In genomic region chr4:106703956-106704355, GRCm38 (mm10) we compare ENCODE assay signal across 14 mouse cellular contexts. TPM values are rescaled to one million over a fixed set of nuclear protein-coding genes. Genes with fewer than 3 reads are reported as not detected.
A peak's percentile ranks its signal among the peaks of the same experiment; 100 is the strongest.
DNase-seq lines count a peak whose midpoint lies in the region; ATAC-seq lines count a peak whose summit lies in the region.
"Had no signal": no experiment of that assay in that cellular context is flagged by ENCODE, and none has a peak within 500 bp of the region (broad histone marks: within the 10 kb centered on the region; RNA-seq: fewer than 3 reads in every experiment).

No protein-coding gene starts in this region.

- no peak overlapping the region for H3K9ac ChIP-seq in hindbrain, embryonic 14.5 days
- H3K9ac ChIP-seq in hindbrain, embryonic 11.5 days (ENCODE audit: low read depth, low read length) = no peak overlapping the region
- H3K9ac ChIP-seq in neural tube, embryonic 12.5 days = no peak overlapping the region
- H3K9ac ChIP-seq in midbrain, embryonic 13.5 days (replicated peaks) = no peak overlapping the region
- H3K9ac ChIP-seq: heart, embryonic 15.5 days; limb, embryonic 15.5 days had no signal

- no peaks in the 10 kb centered on the region for H3K9me3 ChIP-seq in hindbrain, embryonic 14.5 days (ENCODE audit: control insufficient read depth, low read length)
- H3K9me3 ChIP-seq in hindbrain, embryonic 11.5 days (ENCODE audit: control insufficient read depth, low read length) = no peaks in the 10 kb centered on the region
- H3K9me3 ChIP-seq in neural tube, embryonic 12.5 days = no peaks in the 10 kb centered on the region
- H3K9me3 ChIP-seq in midbrain, embryonic 13.5 days = no peaks in the 10 kb centered on the region
- H3K9me3 ChIP-seq: heart, embryonic 15.5 days; limb, embryonic 15.5 days had no signal

- DNase-seq in hindbrain, embryonic 14.5 days (ENCODE audit: low spot score) = no peak
- no peak for DNase-seq in hindbrain, embryonic 11.5 days (ENCODE audit: low spot score)
- DNase-seq in neural tube, embryonic 10.5 days (ENCODE audit: extremely low spot score, low spot score) = no peak
- no peak for DNase-seq in adrenal gland, postnatal 14 days
- no peak for DNase-seq in frontal cortex, postnatal 10 days (ENCODE audit: low spot score in 2 of 2)
- DNase-seq: lung, adult 18-20 months; thymus, adult 18-20 months had no signal

- H3K27ac ChIP-seq in hindbrain, embryonic 14.5 days = peak overlapping the region; percentile 71
- H3K27ac ChIP-seq in hindbrain, embryonic 11.5 days (ENCODE audit: low read depth, low read length) = no peak overlapping the region
- peak overlapping the region; percentile 15 for H3K27ac ChIP-seq in neural tube, embryonic 12.5 days
- 0 out of 2 replicates have a peak overlapping the region, but pooled peaks have one; percentile 74 for H3K27ac ChIP-seq in midbrain, embryonic 13.5 days
- H3K27ac ChIP-seq: heart, embryonic 15.5 days; limb, embryonic 15.5 days; macrophage had no signal

- peaks cover 27% of the 10 kb centered on the region for H3K4me1 ChIP-seq in hindbrain, embryonic 14.5 days (replicated peaks; ENCODE audit: control insufficient read depth, insufficient read depth, low read length)
- no peaks in the 10 kb centered on the region for H3K4me1 ChIP-seq in hindbrain, embryonic 11.5 days (replicated peaks; ENCODE audit: control insufficient read depth, insufficient read depth, low read length)
- peaks cover 15% of the 10 kb centered on the region; the same call in 1 of the 2 replicates for H3K4me1 ChIP-seq in neural tube, embryonic 12.5 days
- H3K4me1 ChIP-seq in midbrain, embryonic 13.5 days (replicated peaks) = peaks cover 37% of the 10 kb centered on the region
- H3K4me1 ChIP-seq: heart, embryonic 15.5 days had no signal

- no peak for ATAC-seq in hindbrain, embryonic 14.5 days (ENCODE audit: low FRiP score)
- ATAC-seq in hindbrain, embryonic 11.5 days (ENCODE audit: low FRiP score) = no peak
- ATAC-seq in neural tube, embryonic 12.5 days (ENCODE audit: low FRiP score, low read depth) = no peak
- no peak for ATAC-seq in midbrain, embryonic 13.5 days

- no peak overlapping the region for H3K4me3 ChIP-seq in hindbrain, embryonic 14.5 days (replicated peaks; ENCODE audit: low read length)
- H3K4me3 ChIP-seq in hindbrain, embryonic 11.5 days (ENCODE audit: low read depth, low read length) = no peak overlapping the region
- H3K4me3 ChIP-seq in neural tube, embryonic 12.5 days = no peak overlapping the region
- H3K4me3 ChIP-seq in midbrain, embryonic 13.5 days (replicated peaks) = no peak overlapping the region
- H3K4me3 ChIP-seq: heart, embryonic 15.5 days; limb, embryonic 15.5 days had no signal

- no peaks in the 10 kb centered on the region for H3K36me3 ChIP-seq in hindbrain, embryonic 14.5 days (replicated peaks; ENCODE audit: control insufficient read depth, insufficient read depth)
- H3K36me3 ChIP-seq in hindbrain, embryonic 11.5 days (ENCODE audit: control insufficient read depth, insufficient read depth, low read length) = no peaks in the 10 kb centered on the region
- no peaks in the 10 kb centered on the region for H3K36me3 ChIP-seq in neural tube, embryonic 12.5 days
- no peaks in the 10 kb centered on the region for H3K36me3 ChIP-seq in midbrain, embryonic 13.5 days
- H3K36me3 ChIP-seq: heart, embryonic 15.5 days; limb, embryonic 15.5 days had no signal

- WGBS in hindbrain, embryonic 14.5 days = 76% methylated on average over 10 of the region's 10 CpGs
- 80% methylated on average over 10 of the region's 10 CpGs for WGBS in hindbrain, embryonic 11.5 days
- 82% methylated on average over 10 of the region's 10 CpGs for WGBS in neural tube, embryonic 12.5 days
- WGBS in midbrain, embryonic 13.5 days = 80% methylated on average over 10 of the region's 10 CpGs

- no peaks in the 10 kb centered on the region for H3K27me3 ChIP-seq in hindbrain, embryonic 14.5 days (ENCODE audit: control insufficient read depth, insufficient read depth, low read length)
- no peaks in the 10 kb centered on the region for H3K27me3 ChIP-seq in hindbrain, embryonic 11.5 days (ENCODE audit: control insufficient read depth, insufficient read depth, low read length)
- H3K27me3 ChIP-seq in neural tube, embryonic 12.5 days (replicated peaks) = no peaks in the 10 kb centered on the region
- H3K27me3 ChIP-seq in midbrain, embryonic 13.5 days = peaks cover 8% of the 10 kb centered on the region

- no peak overlapping the region for H3K4me2 ChIP-seq in hindbrain, embryonic 14.5 days (replicated peaks)
- H3K4me2 ChIP-seq in hindbrain, embryonic 11.5 days (replicated peaks; ENCODE audit: low read depth, low read length) = no peak overlapping the region
- no peak overlapping the region for H3K4me2 ChIP-seq in neural tube, embryonic 12.5 days (replicated peaks)
- no peak overlapping the region for H3K4me2 ChIP-seq in midbrain, embryonic 13.5 days (replicated peaks)
- H3K4me2 ChIP-seq: heart, embryonic 15.5 days; limb, embryonic 15.5 days had no signal

RNA-seq across cellular contexts. Expression of gene Ttc4, which starts 25.2 kb away (rescaled TPM):
- 109 and 131 TPM in 2 replicates for polyA plus RNA-seq in hindbrain, embryonic 14.5 days (2014; fragmentation: Nextera tagmentation; extraction: Ambion mirVana)
- polyA plus RNA-seq in hindbrain, embryonic 11.5 days (2014; fragmentation: Nextera tagmentation; extraction: Ambion mirVana) = 78.5 and 95.4 TPM in 2 replicates
- polyA plus RNA-seq in neural tube, embryonic 12.5 days (2016; fragmentation: Nextera tagmentation; extraction: Ambion mirVana) = 98.2 and 106 TPM in 2 replicates
- 118 and 119 TPM in 2 replicates for polyA plus RNA-seq in midbrain, embryonic 13.5 days (2015; fragmentation: Nextera tagmentation; extraction: Ambion mirVana)
- total RNA-seq in adrenal gland, postnatal 14 days (2021) = 26.0 and 30.3 TPM in 2 replicates

RNA-seq across cellular contexts. Expression of gene Mroh7, which starts 26.8 kb away (rescaled TPM):
- polyA plus RNA-seq in hindbrain, embryonic 14.5 days (2014; fragmentation: Nextera tagmentation; extraction: Ambion mirVana) = 0.83 and 1.1 TPM in 2 replicates
- 0.25 TPM in 1 of 2 replicates, not detected in the other for polyA plus RNA-seq in hindbrain, embryonic 11.5 days (2014; fragmentation: Nextera tagmentation; extraction: Ambion mirVana)
- polyA plus RNA-seq in neural tube, embryonic 12.5 days (2016; fragmentation: Nextera tagmentation; extraction: Ambion mirVana) = 0.27 and 0.34 TPM in 2 replicates
- 0.17 and 0.22 TPM in 2 replicates for polyA plus RNA-seq in midbrain, embryonic 13.5 days (2015; fragmentation: Nextera tagmentation; extraction: Ambion mirVana)
- total RNA-seq in adrenal gland, postnatal 14 days (2021) = 0.41 and 2.9 TPM in 2 replicates
- total RNA-seq: granulocyte monocyte progenitor cell, adult 5-6 weeks had no signal
- polyA plus RNA-seq: macrophage had no signal

RNA-seq across cellular contexts. Expression of gene Fam151a, which starts 29.7 kb away (rescaled TPM):
- polyA plus RNA-seq in hindbrain, embryonic 14.5 days (2014; fragmentation: Nextera tagmentation; extraction: Ambion mirVana) = not detected in 2 replicates
- polyA plus RNA-seq in hindbrain, embryonic 11.5 days (2014; fragmentation: Nextera tagmentation; extraction: Ambion mirVana) = not detected in 2 replicates
- polyA plus RNA-seq in neural tube, embryonic 12.5 days (2016; fragmentation: Nextera tagmentation; extraction: Ambion mirVana) = not detected in 2 replicates
- not detected in 2 replicates for polyA plus RNA-seq in midbrain, embryonic 13.5 days (2015; fragmentation: Nextera tagmentation; extraction: Ambion mirVana)
- 0.26 TPM in 1 of 2 replicates, not detected in the other for total RNA-seq in adrenal gland, postnatal 14 days (2021)
- total RNA-seq: granulocyte monocyte progenitor cell, adult 5-6 weeks; left cerebral cortex, postnatal 10 days had no signal
- polyA plus RNA-seq: macrophage had no signal

RNA-seq across cellular contexts. Expression of gene Pars2, which starts 53.1 kb away (rescaled TPM):
- 10.1 and 11.0 TPM in 2 replicates for polyA plus RNA-seq in hindbrain, embryonic 14.5 days (2014; fragmentation: Nextera tagmentation; extraction: Ambion mirVana)
- 9.6 and 10.3 TPM in 2 replicates for polyA plus RNA-seq in hindbrain, embryonic 11.5 days (2014; fragmentation: Nextera tagmentation; extraction: Ambion mirVana)
- 10.1 and 11.8 TPM in 2 replicates for polyA plus RNA-seq in neural tube, embryonic 12.5 days (2016; fragmentation: Nextera tagmentation; extraction: Ambion mirVana)
- polyA plus RNA-seq in midbrain, embryonic 13.5 days (2015; fragmentation: Nextera tagmentation; extraction: Ambion mirVana) = 9.9 and 10.5 TPM in 2 replicates
- 6.3 and 8.6 TPM in 2 replicates for total RNA-seq in adrenal gland, postnatal 14 days (2021)
